Mouse (Mus musculus): ENCODE data around the gene Gna15. TPM values are rescaled to one million over a fixed set of nuclear protein-coding genes. Genes with fewer than 3 reads are reported as not detected.

The Gna15 gene
- total RNA-seq (2021): under 1 TPM; 0.73 to 0.76 TPM
- long read RNA-seq, experiment 1, partial matches to known transcripts: 0 of 1 reads
- long read RNA-seq, experiment 1, other reads (novel, unspliced or antisense): 1 of 1 reads
- long read RNA-seq, experiment 2, partial matches to known transcripts: 0 of 1 reads
- long read RNA-seq, experiment 2, other reads (novel, unspliced or antisense): 1 of 1 reads

DNA sequence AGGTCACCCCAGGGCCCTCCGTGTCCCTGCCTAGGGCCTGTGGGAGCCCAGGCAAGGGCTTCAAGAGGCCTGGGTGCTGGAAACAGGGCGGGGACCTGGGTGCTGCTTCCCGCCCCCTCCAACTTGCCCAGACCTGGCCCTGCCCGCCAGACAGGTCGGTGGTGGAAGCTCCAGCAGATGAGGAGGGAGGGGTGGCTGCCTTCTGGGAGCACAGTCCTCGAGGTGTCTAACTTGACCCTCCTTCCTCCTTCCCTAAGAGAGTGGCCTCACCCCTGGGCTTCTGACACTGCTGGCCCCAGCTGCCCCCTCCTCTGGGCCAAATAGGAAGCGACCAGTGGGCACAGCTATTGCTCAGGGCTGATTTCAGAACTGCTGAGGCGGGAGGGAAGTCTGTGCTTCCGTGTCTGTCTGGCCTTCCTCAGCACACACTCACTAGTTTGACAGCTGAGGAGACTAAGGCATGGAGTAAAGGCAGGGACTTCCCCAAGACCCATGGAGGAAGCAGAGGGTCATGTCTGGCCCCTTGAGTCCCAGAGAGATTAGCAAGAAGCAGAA is at the start of gene Gna15:
Gene Gna15, minus strand, starts transcription at position 175 of the 555 bp plus-strand sequence.
- DNase-seq: no peak
- intact Hi-C loops (cut with DNase I): no loop called here

DNA sequence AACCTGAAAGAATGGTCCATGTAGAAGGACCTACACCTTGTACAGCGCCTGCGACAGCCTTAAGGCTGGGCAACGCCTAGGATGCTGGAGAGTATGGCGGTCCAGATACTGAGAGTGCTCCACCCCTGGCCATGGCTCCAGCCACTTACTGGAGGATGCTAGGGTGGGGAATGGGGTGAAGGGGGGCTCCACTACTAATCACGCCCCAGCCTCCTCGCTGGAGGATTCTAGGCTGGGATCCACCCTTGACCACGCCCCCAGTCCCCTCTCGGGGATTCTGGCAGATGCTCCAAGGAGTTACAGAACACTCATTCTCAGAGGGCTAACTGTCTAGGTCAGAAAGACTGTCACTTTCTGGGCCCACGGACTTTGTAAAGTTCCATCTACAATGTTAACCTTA is 49.0 kb upstream of the Gna15 start:
- DNase-seq: peak; percentile 69 to 71
- intact Hi-C loops (cut with DNase I): no loop called here

DNA sequence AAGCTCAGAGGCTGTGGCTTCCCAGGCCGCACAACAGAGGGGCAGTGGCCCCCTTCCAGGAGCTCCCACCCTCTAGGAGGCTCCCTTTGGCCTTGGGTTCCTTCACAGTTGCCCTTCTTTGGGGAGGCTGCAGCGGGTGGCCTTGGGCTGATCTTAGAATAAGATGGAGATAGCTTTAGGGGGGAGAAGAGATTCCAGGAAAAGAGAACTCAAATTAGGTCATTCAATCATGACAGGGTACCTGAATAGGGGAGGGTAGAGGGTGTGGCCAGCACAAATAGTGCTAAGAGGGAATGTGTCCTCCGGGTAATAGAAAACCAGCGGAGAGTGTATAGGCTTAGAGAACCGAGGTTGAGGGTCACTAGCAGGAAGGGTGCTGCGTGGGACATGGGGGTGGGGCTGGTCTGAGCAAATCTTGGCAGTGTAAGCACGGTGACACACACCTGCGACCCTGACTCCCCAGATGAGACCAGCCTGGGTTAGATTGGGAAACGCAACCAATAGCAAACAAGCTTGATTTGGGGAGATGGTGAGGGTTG is 48.2 kb upstream of the Gna15 start:
- no peak for DNase-seq
- intact Hi-C loops (cut with DNase I): no loop called here

DNA sequence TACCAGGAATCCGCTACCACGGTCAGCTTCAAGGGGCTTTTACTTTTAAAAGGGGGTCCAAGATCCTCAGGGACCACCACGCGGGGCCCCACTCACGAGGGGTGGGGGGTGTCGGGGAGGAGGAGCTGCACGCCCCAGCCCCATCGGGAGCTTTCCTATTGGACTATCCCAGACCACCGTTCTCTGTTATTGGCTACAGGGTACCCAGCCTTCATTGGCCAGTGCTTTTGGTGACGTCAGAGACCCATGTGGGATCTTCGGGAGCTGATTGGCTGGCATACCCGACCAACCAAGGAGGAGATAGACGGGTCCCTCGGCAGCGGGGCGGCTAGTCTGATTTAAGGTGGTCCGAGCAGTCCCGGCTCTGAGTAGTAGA is 47.5 kb upstream of the Gna15 start:
- intact Hi-C loops (cut with DNase I): no loop called here
- peak; percentile 96 to 99 for DNase-seq

DNA sequence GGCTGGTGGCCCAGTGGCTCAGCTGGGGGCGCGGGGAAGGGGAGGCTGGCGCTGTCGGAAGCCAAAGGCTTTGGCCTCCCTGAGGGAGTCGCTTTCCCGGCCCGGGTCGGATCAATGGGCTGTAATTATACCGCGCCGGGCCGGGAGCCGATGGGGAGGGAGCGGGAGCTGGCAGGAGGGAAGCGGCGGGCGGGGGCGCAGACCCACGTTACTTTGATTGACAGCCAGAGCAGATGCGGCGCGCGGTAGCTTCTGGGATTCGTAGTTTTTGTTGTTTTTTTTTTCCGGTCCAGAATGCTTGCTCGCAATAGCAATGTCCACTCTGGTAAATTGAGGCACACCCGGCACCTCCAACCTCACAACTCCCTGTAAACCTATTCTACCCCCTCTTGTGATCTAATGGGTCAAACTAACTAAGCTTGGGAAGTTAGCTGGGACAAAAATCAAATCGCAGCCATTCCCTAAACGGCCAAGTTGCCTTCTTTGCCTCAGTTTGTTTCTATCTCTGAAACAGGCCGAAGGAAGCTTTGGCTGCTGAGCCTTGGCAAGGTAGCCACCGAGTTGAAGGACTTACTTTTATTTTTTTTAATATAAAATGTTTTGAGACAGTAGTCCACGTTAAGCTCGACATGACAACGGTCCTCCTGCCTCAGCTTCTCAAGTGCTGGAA is 46.9 kb upstream of the Gna15 start:
- intact Hi-C loops (cut with DNase I): no loop called here
- peak; percentile 93 to 95 for DNase-seq

DNA sequence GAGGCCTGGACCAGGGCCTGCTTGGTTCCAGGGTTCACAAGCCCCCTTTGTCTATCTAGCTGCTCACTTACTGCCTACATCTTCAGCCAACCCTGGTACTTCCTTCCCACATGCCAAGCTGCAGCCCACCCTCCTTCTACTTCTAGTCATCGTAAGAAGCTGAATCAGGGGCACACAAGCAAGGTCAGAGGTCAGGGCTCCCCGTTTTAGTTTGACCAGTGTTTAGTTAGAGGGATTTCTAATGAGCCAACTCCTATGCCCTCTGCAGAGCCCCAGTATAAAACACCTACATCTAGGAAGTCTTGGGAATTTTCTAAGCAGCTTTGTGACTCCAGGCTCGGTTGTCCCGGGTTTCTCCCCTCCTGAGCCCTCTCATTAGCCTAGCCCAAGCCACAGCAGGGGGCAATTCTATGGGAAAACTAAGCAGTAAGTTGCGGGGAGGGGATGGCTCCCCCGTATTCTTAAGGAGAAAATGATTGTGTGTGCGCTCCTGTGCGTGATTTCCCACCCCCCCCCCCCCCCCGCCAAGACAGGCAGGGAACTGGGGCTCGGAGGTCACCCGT is 46.3 kb upstream of the Gna15 start:
- intact Hi-C loops (cut with DNase I): no loop called here

DNA sequence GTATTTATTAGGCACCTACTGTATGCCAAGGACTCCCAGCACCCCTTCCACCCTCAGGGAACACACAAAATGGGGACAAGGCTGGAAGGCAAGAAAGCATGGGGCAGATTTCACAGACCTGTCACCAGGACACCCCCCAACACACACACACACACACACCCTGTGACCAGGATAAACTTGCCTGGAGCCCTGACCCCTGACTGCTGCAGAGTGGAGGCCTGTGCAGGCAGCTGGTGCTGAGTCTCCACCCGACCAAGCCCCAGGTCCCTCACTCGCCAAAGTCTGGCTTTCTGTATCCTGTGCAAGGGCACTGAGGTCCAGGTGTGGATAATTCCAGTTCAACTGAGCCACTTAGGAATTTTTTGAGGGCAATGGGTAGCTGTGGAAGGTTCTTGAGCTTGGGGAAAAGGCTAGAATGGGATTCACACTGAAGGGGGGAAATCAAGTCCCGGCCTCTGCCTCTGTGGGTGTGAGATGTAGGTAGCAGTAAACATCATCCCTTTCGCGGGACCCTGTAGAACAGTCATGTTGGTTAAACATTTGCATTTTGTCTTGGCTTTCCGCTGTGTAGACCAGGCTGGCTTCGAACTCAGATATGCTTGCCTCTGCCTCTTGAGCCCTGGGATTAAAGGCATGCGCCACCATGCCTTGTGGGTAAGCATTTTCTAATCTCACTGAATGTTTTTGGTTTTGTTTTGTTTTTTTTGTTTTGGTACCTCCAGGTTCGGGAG is 45.6 kb upstream of the Gna15 start:
- intact Hi-C loops (cut with DNase I): no loop called here
- DNase-seq: no peak

More for the DNA sequence above, 46.3 kb upstream of the Gna15 start:
- no peak for DNase-seq

DNA sequence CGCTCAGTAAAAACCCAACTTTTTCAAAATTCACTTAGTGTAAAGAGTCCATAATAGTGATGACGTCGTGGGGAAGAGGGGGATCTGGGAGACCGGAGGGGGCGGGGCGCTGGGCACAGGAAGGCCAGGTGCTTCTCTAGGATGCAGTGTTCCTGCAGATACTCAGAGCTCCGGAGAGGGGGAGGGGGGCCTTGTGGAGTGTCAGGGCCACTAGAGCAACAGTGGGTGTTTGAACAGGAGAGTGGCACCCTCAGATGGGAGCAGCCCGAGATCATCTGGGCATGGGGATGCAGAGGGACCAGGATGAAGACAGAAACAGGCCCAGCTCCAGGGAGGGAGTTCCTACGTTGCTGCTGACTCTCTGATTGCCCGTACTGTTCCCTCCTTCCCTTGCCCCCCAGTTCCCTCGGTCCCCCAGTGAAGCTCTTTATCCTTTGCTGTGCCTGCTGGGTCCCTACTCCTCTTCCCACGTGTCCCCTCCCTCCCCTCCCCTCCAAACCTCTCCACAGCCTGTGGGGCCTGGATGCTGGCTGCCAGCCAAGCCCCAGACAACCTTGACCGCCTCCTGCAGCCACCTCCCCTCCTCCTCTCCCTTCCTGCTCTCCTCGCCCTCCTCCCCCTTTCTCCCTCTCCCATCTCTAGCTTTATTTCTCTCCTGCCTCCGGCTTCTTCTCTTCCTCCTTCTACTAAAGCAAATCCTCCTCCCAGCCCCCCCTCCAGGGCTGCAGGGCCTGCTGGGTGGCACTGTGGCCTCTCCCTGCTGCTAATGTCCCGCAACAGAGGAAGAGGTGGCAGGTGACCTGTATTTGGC is 44.6 kb upstream of the Gna15 start:
- DNase-seq: peak in 1 of 2 experiments; percentile 59
- intact Hi-C loops (cut with DNase I): no loop called here

DNA sequence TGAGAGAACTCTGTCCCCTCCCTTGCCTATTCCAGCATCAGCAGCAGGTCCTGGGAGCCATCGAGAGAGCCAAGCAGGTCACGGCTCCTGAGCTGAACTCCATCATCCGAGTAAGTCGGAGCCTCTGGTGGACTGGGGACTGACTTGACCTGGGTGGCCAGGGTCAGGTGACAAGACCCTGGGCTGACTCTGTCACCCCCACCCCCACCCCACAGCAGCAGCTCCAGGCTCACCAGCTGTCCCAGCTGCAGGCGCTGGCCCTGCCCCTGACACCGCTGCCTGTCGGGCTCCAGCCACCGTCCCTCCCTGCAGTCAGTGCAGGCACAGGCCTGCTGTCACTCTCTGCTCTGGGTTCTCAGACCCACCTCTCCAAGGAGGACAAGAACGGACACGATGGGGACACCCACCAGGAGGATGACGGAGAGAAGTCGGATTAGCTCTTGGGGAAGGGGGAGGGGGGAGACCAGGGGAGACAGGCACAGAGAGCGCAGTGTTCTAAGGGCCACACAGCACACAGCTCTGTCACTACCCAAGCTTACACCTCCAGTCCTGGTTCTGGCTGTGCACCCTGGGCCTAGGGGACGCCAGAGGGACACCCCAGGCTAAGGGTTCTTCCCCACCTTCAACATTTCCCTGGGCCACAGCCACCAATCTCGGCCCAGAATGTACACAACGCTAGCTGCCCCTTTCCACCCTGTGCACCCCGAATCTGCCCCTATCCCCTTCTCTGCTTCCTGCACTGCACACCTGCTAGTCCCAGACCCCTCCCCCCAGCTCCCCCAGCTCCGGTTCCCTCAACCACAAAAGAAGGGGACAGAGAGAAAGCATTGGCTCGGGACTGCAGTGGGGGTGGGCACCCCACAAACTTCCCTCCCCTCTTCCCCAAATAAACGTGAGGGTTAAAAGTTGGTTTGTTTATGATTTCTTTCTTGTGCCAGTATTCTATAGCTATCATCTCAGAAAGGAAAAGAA is 41.5 kb upstream of the Gna15 start:
- no peak for DNase-seq
- intact Hi-C loops (cut with DNase I): no loop called here

DNA sequence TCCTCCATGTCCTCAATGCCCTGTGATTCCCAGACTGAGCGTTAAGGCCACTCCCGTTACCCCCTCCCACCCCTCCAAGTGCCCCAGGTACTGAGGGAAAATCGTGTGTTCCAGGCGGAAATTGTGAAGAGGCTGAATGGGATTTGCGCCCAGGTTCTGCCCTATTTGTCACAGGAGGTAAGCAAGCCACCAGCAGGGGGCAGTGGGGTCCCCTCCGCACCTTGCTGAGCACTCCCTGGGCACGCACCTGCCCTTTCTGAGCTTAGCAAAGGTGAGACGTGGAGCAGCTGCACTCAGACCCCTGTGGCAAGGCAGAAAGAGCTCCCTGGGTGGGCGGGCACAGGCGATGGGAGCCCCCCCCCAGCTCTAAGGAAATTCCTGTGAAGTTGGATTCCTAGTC is 40.7 kb upstream of the Gna15 start:
- intact Hi-C loops (cut with DNase I): no loop called here

DNA sequence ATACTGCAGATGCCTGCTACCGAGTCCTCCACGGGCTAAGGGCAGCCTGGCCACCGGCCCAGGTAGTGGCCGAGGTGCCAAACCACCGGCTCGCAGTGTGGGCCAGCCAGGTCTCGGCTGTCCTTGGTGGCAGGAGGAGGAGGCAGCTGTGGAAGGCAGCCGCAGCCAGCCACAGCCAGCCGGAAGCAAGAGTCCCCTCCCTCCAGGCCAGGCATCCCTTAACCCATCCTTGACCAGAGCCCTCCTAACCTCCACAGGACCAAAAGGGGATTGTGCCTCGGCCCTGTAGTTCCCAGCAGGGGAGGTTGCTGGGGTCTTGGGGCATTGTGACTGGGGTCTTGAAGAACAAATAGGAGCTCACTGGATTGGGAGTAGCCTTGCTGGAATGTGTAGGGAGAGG is 40.2 kb upstream of the Gna15 start:
- DNase-seq: peak; percentile 62 to 77
- intact Hi-C loops (cut with DNase I): no loop called here

More for the DNA sequence above, 40.7 kb upstream of the Gna15 start:
- DNase-seq: peak; percentile 56 to 68

DNA sequence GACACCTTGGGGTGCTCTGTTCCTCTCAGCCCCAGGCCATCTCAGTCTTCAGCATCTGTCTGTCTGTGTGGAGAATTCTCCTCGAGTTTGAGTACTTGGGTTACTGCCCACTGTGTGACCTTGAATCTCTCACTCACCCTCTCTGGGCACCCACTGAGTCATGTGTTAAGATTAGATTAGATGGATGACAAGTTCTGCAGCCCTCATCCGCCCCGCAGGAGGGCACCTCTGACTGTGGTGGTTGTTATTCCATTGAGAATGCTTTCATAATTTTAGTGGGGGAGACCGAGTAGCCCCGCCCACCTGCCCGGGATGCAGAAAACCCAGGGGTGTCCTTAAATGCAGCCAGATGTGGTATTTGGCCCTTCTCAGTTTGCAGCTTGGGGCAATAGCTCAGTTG is 39.5 kb upstream of the Gna15 start:
- intact Hi-C loops (cut with DNase I): no loop called here
- DNase-seq: no peak

DNA sequence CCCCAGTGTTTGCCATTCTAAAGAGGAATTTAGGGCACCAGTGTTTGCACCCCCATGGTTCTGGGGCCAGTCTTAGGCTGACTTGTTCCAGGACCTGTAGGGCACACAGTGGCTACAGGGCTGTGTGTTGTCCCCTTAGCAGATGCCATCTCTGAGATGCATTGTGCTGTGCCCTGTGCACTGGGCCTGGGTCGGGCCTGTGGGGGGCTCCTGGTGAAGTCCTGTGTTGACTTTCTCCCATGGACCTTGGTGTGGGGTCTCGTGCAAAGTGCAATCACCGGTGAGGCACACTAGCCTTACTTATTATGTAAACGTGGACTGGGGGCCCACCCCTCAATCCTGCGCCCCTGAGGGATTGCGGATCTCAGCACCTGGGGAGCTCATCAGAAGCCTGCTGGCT is 38.4 kb upstream of the Gna15 start:
- intact Hi-C loops (cut with DNase I): no loop called here
- DNase-seq: no peak

DNA sequence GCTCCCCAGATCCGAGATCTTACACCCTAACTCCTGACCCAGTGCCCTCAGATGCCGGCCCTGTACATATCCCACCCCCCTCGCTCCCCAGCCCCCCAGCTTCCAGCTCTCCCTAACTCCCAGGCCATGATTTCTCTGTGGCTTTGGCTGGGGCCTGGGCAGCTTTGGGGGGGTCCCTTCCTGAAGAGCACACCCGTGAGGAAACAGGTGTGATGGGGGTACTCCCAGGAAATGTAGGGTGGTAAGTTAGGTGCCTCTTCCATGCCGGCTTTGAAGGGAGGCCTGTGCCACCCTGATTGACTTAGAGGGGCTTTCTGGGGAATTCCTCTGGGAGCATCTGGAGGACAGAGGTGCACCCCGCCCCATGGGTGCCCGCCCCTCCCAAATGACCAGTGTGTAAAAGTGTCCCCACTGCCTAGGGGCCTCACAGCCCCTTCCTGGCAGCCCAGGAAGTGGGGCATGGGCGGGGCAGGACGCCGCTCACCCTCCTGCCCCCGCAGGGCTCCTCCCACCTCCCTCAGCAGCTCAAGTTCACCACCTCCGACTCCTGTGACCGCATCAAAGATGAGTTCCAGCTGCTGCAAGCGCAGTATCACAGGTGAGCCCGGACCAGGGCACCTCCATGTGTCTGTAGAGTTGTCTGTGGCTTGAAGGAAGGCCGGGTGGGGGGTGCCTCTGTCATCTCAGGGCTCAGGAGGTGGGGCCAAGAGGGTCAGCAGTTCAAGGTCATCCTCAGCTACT is 36.9 kb upstream of the Gna15 start:
- intact Hi-C loops (cut with DNase I): no loop called here
- DNase-seq: no peak

DNA sequence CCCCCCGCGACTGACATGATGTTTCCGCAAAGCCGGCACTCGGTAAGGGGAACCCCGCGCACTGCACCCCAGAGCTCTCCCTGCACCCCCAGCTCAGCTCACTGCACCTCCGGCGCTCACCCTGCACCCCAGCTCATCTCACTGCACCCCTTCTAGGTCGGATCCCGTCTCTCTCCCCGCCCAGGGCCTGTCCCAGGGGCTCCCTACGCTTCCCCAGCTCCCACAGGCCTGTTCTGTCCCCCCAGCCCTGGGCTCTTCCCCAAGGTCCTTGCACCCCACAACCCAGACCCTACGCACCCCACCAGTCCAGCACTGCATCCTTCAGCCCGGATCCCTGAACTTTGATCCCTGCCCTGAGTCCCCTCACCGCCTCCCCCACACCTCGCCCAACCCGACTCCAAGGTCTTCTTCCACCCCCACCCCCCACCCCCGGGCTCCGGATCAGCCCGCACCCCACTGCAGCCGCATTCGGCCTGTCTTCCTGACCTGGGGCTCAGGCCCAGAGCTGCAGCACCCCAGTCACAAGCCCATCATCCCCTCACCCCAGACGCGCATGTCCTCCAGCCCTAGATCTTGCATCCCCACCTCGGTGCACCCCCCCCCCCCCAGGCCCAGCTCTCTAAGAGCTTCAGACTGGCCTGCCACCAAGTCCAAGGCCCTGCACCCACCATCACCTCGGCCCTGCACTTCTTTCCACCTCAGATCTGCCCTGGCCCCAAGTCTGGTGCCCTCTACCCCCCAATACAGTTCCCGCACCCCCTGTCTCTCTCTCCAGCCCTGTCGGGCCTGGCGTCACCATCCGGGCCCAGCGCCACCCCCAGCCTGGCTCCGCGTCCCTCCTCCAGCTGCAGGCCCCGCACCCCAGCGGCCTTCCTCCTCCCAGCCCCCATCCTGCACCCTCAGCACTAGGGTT is 35.9 kb upstream of the Gna15 start:
- DNase-seq: peak; percentile 80 to 84
- intact Hi-C loops (cut with DNase I): loop anchor here (10.0 kb wide), 1 partner anchor 45 kb away; the partner anchor contains the start of genes BC025920 and Tle6

DNA sequence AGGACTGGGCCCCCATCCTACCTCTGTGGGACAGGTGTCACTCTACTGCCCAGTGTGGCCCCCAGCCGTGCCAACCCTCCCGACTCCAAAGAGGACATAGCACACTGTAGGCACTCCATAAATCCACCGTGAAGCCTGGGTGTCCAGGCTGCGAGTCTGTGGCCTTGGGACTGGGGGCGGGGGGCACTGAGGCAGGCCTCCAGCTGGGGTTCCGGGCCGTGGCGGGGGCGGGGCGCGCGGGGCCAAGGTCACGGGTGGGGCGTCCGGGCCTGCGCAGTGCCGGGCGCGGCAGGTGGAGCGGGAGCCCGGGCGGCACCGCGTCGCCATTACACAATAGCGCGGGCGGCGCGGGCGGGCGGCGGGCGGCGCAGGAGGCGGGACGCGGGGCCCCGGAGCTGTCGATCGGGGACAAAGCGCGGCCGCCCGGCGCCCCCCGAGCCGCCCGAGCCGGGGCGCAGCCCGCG is 35.2 kb upstream of the Gna15 start, which contains the start of gene Aes:
Gene Aes, plus strand, starts transcription at position 326 of the 464 bp plus-strand sequence.
- DNase-seq: peak; percentile 86 to 91
- intact Hi-C loops (cut with DNase I): loop anchor here (10.0 kb wide), 1 partner anchor 46 kb away; the partner anchor contains the start of genes BC025920 and Tle6

DNA sequence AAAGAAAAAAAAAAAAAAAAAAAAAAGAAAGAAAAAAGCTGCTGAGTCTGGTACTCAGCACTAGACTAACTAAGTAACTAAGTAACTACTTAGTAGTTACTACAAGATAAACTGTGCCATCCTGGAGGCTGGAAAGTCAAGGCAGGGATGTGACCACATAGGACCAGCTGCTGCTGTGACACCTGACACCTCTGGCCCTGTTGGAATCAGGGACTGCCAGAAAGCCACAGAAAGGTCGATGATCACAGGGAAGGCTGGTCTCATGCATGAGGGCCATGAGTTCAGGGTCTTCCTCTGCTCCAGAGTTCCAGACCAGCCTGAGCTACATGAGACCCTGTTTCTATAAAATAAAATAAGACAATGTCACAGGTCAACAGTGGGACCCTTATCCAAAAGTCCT is 33.5 kb upstream of the Gna15 start:
- DNase-seq: no peak

More for the DNA sequence above, 33.5 kb upstream of the Gna15 start:
- intact Hi-C loops (cut with DNase I): loop anchor here (10.0 kb wide), 1 partner anchor 47 kb away; the partner anchor contains the start of genes BC025920 and Tle6

Measured in heart, postnatal 14 days (tissue).